Mouse (Mus musculus) thymus, postnatal 14 days (tissue): ENCODE results near the gene Spic.
A peak's percentile ranks its signal among the peaks of the same experiment; 100 is the strongest.
"Not testable (repeated sequence)": the region's sequence is repeated elsewhere in the genome, so short reads cannot be mapped to it uniquely, and the experiment has no call there.

Experiments
- DNase-seq: peaks from one replicate; pipeline ENCODE4 v3.0.0; 2021

Spic gene

DNA sequence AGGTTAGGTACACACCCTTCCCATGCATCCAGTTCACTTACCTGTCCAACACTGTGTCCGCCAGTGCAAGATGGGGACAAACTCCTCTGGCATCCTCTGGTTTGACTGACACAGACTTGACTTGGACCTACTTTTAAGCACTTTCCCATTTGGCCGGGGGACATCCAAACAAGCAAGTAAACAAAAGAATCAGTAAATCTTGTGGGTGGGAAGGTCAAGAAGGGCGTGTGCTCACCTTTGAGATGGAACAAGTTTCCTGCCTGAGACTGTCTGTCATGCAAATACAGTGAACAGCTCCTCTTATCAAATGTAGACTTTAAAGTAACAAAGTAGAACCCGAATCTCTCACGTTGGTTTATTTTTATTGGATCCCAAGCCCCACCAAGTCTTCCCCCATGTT is at the start of gene Spic:
Spic (minus strand) TSS at position 91 of the 400 bp plus-strand sequence.
- no peak for DNase-seq

DNA sequence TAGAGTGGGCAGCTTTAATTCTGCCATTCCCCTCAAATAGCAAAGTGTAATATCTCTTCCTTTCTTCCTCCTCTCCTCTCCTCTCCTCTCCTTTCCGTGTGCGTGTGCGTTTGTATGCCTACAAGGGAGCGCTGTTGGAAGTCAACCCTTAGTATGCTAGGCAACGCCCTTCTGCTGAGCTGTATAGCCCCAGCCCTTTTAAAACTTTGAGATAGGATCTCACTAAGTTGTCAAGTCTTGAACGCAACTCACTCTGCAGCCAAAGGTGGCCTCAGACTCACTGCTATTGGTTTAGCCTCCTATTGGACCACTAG is 47.5 kb upstream of the Spic start:
- no peak for DNase-seq

DNA sequence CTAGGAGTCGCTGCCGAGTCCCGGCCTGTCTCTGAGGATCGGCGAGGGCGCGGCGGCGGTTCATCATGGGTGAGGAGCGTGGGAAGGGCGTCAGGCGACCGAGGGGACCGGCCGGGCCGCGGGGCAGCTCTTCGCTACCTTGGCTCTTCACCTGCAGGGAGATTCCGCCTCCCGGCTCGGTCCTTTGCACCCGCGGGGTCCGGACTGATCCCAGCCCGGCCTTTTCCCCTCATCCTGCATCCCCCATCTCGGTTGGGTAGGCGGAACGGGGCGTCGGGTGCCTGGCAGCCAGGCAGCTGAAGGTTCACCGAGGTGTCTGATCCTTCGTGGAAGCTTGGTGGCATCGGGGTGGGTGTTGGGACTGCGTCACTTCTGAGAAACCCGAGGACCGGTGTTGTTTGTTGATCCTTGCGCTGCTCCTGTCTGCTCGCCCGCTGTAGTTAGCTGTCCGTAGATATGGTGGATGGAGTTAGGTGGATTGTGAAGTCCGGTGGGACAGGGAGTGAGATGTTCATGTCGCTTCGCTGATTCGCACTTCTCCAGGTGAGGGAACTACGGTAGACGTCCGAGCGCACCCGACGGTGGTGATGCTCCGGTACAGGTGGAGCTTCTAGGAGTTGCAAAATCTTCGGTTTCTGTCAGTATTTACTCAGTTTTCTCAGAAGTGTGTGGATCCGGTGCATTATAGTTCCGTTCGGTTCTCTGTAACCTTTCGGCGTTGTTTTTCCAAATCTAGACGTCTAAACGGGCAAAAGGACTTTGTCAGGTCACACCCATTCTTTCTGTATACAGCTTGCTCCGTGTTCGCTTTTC is 46.9 kb upstream of the Spic start:
- no peak for DNase-seq

DNA sequence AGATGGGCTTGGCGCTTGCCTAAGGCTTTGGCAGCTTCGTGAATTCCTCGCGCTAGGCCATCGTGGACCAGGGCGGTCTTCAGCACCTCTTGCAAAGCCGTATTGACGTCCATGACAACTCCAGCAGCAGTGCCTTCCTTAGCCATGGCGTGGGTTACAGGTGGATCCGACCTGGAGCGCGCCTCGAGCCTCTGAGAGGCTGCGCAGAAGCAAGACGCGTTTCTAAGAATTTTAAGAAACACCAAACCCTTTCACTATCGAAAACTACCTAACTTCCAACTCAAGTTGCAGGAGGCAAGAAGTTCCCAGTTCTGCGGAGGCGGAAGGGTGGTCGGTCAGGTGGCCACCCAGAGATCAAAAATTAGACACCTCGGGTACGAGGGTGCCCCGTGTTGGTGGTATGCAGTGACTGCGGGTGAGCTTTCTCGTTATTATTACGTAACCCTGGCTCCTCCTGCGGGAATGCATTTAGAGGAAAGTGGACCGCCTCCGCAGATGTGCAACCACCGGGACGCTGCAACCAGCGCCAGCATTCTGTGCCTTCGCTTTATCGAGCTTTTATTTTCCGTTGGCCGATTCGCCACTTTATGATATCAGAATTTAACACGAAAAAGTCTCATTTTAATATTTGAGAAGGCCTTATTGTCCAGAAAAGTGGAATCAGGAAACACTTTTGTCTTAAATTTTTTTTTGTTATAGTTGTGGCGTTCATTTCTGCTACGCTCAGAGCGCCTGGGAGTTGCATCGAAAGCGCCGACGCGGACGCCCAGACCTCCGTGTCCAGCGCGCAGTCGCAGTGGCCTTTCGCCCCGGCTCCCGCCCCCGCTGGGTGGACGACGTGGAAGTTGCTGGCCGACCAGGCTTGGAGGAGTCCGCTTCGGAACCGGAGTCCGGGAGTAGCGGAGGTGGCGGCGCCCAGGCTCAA is 46.0 kb upstream of the Spic start, which contains the start of gene Arl1:
Arl1 (plus strand) TSS at position 288 of the 925 bp plus-strand sequence.
- DNase-seq = peak; percentile 89

DNA sequence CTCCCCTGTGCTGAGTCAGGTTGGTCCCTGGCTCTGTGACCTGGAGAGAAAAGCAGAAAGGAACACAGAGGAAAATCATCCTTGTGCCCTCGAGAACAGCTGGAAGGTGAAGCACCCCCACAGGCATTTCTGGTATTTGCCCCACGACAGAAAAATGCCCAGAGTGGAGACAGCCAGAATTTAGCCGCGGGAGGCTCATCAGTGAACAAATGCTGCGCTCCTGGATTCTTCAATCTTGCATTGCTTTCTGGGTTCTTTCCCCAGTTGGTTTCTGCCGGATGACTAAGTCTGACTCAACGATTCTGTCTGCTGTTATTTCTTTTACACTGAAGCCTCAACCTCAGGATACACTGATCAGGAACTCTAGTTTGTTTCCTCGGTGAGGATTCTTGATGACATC is 43.4 kb upstream of the Spic start:
- DNase-seq = no peak

DNA sequence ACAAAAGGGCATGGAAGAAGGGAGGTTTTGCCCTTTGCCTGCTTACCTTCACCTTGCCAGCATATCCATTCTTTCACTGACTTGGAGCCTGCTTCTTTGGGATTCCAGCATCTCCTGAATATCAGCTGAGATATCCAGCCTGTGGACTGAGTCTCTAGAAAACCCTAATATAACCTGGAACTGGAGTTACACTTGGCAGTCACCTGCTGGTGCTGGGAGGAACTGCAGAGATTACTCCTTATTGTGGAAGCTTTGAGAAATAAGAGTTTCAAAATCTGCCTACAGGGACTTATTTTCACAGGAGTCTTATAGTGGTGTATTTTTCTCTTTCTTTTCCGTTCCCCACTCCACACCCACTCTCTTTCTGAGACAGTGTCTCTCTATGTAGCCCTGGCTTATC is 42.3 kb upstream of the Spic start:
- peak; percentile 48 for DNase-seq

DNA sequence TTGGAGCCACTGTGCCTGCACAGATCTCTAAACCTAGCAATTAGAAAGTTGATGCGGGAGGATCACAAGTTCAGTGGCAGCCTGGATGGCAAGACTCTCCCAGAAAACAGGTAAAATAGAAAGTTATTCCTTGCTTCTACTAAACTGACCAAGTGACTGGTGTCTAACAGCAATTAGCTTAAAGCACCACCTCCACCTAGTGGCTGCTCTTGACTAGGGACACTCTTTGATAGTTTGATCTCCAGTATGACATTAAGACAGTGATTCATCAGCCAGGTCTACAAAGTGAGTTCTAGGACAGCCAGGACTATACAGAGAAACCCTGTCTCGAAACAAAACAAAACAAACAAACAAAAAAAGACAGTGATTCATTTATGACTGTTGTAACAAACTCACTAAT is 40.5 kb upstream of the Spic start:
- no peak for DNase-seq

GRCm38 (mm10) chr10:88719618-88720017 is 34.8 kb upstream of the Spic start:
- no peak for DNase-seq

- DNase-seq = no peak
Observed at GRCm38 (mm10) chr10:88717756-88718025, 32.9 kb upstream of the Spic start.

GRCm38 (mm10) chr10:88716986-88717755 is 32.4 kb upstream of the Spic start:
- DNase-seq = no peak

- no peak for DNase-seq
Observed at GRCm38 (mm10) chr10:88715621-88716020, 30.8 kb upstream of the Spic start.

- no peak for DNase-seq
Observed at GRCm38 (mm10) chr10:88714744-88715143, 29.9 kb upstream of the Spic start.

DNA sequence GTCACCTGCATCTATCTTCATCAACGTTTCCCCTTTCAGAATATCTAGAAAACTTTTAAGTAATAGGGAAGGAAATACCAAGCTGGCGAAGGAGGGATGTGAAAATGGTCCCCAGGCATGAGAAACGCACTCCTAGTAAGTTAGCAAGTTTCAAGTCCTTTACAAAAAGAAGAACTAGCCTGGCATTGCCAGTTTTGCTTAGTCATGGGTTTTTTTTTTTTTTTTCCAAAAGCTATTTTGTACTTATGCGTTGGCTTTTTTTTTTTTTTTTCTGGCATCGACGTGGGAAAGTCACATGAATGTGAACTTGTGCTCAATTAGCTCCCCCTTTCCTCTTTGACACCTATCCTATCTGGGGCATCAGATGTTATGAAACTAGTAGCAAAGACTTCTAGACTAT is 27.5 kb upstream of the Spic start:
- no peak for DNase-seq

GRCm38 (mm10) chr10:88708671-88709523 is 24.1 kb upstream of the Spic start:
- DNase-seq = no peak

DNA sequence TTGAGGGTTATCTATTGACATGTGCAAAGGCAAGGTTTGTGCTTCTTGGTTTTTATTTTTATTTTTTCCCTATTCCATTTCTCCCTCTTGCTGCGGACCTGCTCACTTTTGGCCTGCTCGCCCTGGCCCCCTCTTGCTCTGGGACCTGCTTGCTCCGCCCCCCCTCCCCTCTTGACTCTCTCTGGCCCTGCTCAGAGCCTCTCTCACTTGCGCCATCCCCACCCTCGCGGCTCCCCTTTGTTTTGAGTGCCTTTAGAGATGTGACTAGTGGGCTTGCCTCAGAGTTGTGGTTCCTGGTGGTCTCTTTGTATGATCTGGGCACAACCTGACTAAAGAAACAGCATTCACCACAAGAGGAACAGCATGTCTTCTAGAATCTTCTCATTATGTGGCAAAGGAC is 16.1 kb upstream of the Spic start:
- DNase-seq = no peak

- DNase-seq = no peak
Observed at GRCm38 (mm10) chr10:88682904-88683563, 1.8 kb downstream of the Spic start.

DNA sequence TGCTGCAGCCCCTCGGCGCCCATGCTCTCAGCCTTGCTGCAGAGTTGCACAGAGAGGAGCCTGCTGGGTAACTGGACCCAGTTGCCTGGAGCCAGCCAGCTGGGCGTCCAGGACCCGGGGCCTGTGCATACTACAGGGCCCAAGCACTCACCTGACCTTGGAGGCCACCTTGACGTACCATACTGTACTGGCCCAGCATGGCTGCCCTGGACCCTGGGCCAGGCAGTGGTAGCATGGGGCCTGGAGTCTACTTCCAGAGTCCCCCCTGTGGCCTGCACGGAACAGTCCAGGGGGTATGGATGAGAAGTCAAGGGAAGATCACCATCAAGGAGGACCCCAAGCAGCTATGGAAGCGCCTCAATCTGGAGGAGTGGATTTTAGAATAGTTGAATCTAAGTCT is 12.0 kb downstream of the Spic start:
- DNase-seq = no peak

DNA sequence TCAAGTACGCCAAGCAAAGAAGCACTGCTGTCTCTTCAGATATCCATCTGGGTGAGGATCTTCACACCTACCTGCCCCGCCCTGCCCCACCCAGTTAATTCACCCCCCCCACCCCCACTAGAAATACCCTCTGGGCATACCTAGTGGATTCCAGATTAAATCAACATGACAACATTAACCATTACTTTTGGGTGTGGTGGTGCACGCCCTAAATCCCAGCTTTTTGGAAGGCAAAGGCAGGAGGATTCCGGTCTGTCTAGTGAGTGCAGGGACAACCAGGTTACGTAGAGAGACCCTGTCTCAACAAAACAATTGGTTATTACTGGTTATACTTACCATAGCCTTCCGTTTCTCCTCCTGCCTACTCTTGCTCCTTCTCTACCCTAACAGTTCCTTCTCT is 12.7 kb downstream of the Spic start:
- no peak for DNase-seq

GRCm38 (mm10) chr10:88669719-88670118 is 15.1 kb downstream of the Spic start:
- no peak for DNase-seq

DNA sequence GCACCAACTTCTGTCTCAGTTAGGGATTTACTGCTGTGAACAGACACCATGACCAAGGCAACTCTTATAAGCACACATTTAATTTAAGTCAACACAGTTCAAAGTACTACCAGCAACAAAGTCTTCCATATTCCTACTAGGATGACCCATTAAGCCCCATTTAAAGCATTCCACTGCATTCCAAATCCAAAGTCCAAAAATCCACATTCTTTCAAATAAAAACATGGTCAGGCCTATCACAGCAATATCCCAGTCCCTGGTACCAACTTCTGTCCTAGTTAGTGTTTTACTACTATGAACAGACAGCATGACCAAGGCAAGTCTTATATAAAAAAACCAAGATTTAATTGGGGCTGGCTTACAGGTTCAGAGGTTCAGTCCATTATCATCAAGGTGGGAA is 21.0 kb downstream of the Spic start:
- DNase-seq = not testable (repeated sequence)

DNA sequence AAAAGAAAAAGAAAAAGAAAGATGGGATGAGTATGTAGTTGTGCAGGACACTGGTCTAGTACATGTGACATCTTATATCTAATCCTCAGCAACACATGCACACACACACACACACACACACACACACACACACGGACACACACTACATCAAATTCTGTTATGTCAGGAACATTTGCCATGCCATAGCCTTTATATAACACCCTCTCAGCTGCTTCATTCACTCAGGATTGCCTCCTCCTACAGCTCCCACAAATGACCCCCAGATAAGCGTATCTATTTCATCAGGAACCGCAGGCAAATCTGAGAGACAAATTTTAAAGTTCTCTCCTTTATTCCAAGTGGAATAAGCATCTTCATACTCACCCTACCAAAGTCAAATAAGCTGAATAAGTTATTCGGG is 25.9 kb downstream of the Spic start:
- DNase-seq = no peak

DNA sequence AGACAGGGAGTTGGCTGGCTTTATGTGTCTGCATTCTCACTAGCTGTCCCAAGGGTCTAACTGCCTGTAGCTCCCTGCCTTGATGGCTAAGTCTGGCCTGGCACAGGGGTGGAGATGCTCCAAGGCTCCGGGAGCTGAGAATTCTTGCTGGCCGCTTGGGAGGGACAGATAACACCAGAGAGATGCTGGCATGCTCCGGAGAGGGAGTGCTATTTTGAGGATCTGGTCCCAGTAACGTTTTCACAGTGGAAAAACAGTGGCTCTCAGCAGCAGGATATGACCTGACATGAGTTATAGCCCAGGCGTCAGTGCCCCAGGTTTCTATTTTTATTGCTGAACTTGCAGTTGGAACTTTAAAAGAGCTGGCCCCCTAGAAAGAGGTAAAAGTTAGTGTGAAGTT is 39.4 kb downstream of the Spic start:
- no peak for DNase-seq
